Mouse (Mus musculus) intestine, embryonic 15.5 days (tissue): ENCODE results near the gene Tmem56. TPM values are rescaled to one million over a fixed set of nuclear protein-coding genes. Genes with fewer than 3 reads are reported as not detected.
A peak's percentile ranks its signal among the peaks of the same experiment; 100 is the strongest.

ENCODE experiments used
- ATAC-seq: fragments of 200-750 bp; cut with Nextera tagmentation; 2 replicates; pipeline ENCODE4 v1.8.0; 2017; ENCODE audit warnings: moderate TSS enrichment, moderate library complexity
- H3K27ac ChIP-seq: fragments of 300-500 bp; sonication (generic); 2 replicates; pipeline ENCODE4 v1.5.1; 2015; ENCODE audit warnings: mild to moderate bottlenecking, inconsistent platforms
- H3K27me3 ChIP-seq: fragments of 300-500 bp; sonication (generic); replicated peaks from 2 replicates; pipeline ENCODE4 v1.6.1; 2015; ENCODE audit warnings: inconsistent platforms
- H3K36me3 ChIP-seq: fragments of 300-500 bp; sonication (generic); 2 replicates; pipeline ENCODE4 v1.6.1; 2015; ENCODE audit warnings: inconsistent platforms
- H3K4me1 ChIP-seq: fragments of 300-500 bp; sonication (generic); replicated peaks from 2 replicates; pipeline ENCODE4 v1.6.1; 2015; ENCODE audit warnings: inconsistent platforms
- H3K4me2 ChIP-seq: fragments of 300-500 bp; sonication (generic); replicated peaks from 2 replicates; pipeline ENCODE4 v1.6.1; 2015; ENCODE audit warnings: mild to moderate bottlenecking, inconsistent platforms
- H3K4me3 ChIP-seq: fragments of 300-500 bp; sonication (generic); replicated peaks from 2 replicates; pipeline ENCODE4 v1.5.1; 2015; ENCODE audit warnings: inconsistent platforms
- H3K9ac ChIP-seq: fragments of 300-500 bp; sonication (generic); 2 replicates; pipeline ENCODE4 v1.6.1; 2015; ENCODE audit warnings: inconsistent platforms
- H3K9me3 ChIP-seq: fragments of 300-500 bp; sonication (generic); 2 replicates; pipeline ENCODE4 v1.6.1; 2016; ENCODE audit warnings: inconsistent platforms
- WGBS: fragments of 180-500 bp; shearing (Covaris S2); methylation state at CpG from one replicate; pipeline ENCODE4 v1.1.7; 2015; 5-methylcytosine and 5-hydroxymethylcytosine counted together
- polyA plus RNA-seq: library from polyadenylated mRNA; unstranded; fragments of >200 nt; fragmentation: Nextera tagmentation; extraction: Ambion mirVana; gene quantifications from 2 replicates; pipeline ENCODE4 v1.2.1, GENCODE M21; 2015

Tmem56 gene
- polyA plus RNA-seq, 1 experiment from 2014 or later: 1.2 TPM

GRCm38 (mm10) chr3:121308935-121309334, 26.0 kb upstream of the Tmem56 start:
- peak; percentile 19 for ATAC-seq
- Histone ChIP-seq H3K9ac (no peak overlapping the region), H3K27ac (no peak overlapping the region), H3K36me3 (no peaks in the 10 kb centered on the region), H3K27me3 (no peaks in the 10 kb centered on the region), H3K4me2 (no peak overlapping the region), H3K4me3 (no peak overlapping the region), H3K9me3 (no peaks in the 10 kb centered on the region), H3K4me1 (peaks cover 9% of the 10 kb centered on the region)
- WGBS: 75% methylated on average over 5 of the region's 5 CpGs

GRCm38 (mm10) chr3:121307532-121308234, 24.8 kb upstream of the Tmem56 start:
- no peaks in the 10 kb centered on the region for H3K9me3 ChIP-seq
- no peaks in the 10 kb centered on the region for H3K36me3 ChIP-seq
- peak; percentile 68 for ATAC-seq
- H3K4me3 ChIP-seq: no peak overlapping the region
- WGBS: 70% methylated on average over 7 of the region's 7 CpGs
- H3K27me3 ChIP-seq: no peaks in the 10 kb centered on the region
- H3K27ac ChIP-seq: no peak overlapping the region
- H3K4me1 ChIP-seq: peaks cover 3% of the 10 kb centered on the region; the same call in 1 of the 2 replicates
- H3K9ac ChIP-seq: no peak overlapping the region
- no peak overlapping the region for H3K4me2 ChIP-seq

- Histone ChIP-seq H3K4me2 (no peak overlapping the region), H3K9ac (no peak overlapping the region), H3K27me3 (no peaks in the 10 kb centered on the region), H3K4me3 (no peak overlapping the region), H3K36me3 (no peaks in the 10 kb centered on the region), H3K27ac (no peak overlapping the region), H3K9me3 (no peaks in the 10 kb centered on the region), H3K4me1 (peaks cover 3% of the 10 kb centered on the region; the same call in 1 of the 2 replicates)
- WGBS: 92% methylated on average over 7 of the region's 7 CpGs
- no peak for ATAC-seq
Measured at GRCm38 (mm10) chr3:121306641-121307040, 23.7 kb upstream of the Tmem56 start.

- H3K27ac ChIP-seq: no peak overlapping the region
- ATAC-seq: no peak
- no peaks in the 10 kb centered on the region for H3K27me3 ChIP-seq
- H3K36me3 ChIP-seq: no peaks in the 10 kb centered on the region
- no peak overlapping the region for H3K4me3 ChIP-seq
- H3K4me2 ChIP-seq: no peak overlapping the region
- no peaks in the 10 kb centered on the region for H3K4me1 ChIP-seq
- H3K9ac ChIP-seq: no peak overlapping the region
- H3K9me3 ChIP-seq: no peaks in the 10 kb centered on the region
- WGBS: 76% methylated on average over 2 of the region's 2 CpGs
Measured at GRCm38 (mm10) chr3:121294200-121294599, 11.3 kb upstream of the Tmem56 start.

- no peaks in the 10 kb centered on the region for H3K27me3 ChIP-seq
- no peaks in the 10 kb centered on the region for H3K4me1 ChIP-seq
- no peaks in the 10 kb centered on the region for H3K9me3 ChIP-seq
- peak within 1 kb of the TSS; percentile 63 for H3K4me2 ChIP-seq
- WGBS: under 1% methylated on average over 42 of the region's 42 CpGs
- no peaks in the 10 kb centered on the region for H3K36me3 ChIP-seq
- H3K4me3 ChIP-seq: peak within 1 kb of the TSS; percentile 60
- H3K27ac ChIP-seq: peak within 1 kb of the TSS; percentile 96
- ATAC-seq: peak; percentile 97
- peak within 1 kb of the TSS; percentile 64 for H3K9ac ChIP-seq
Measured at GRCm38 (mm10) chr3:121291560-121292258, 8.8 kb upstream of the Tmem56 start, which contains the start of gene Alg14. Gene Alg14 (plus strand): TSS chr3:121291773.

- Histone ChIP-seq H3K4me3 (peak overlapping the region; percentile 60), H3K36me3 (no peaks in the 10 kb centered on the region), H3K27ac (peak overlapping the region; percentile 96), H3K4me1 (no peaks in the 10 kb centered on the region), H3K27me3 (no peaks in the 10 kb centered on the region), H3K9me3 (no peaks in the 10 kb centered on the region), H3K4me2 (peak overlapping the region; percentile 63), H3K9ac (peak overlapping the region; percentile 48)
- 4% methylated on average over 7 of the region's 7 CpGs for WGBS
- peak; percentile 48 for ATAC-seq
Measured at GRCm38 (mm10) chr3:121291225-121291559, 8.3 kb upstream of the Tmem56 start.

- no peaks in the 10 kb centered on the region for H3K9me3 ChIP-seq
- no peak for ATAC-seq
- peak overlapping the region; percentile 48 for H3K9ac ChIP-seq
- H3K4me2 ChIP-seq: peak overlapping the region; percentile 63
- peak overlapping the region; percentile 96 for H3K27ac ChIP-seq
- H3K4me1 ChIP-seq: no peaks in the 10 kb centered on the region
- no peaks in the 10 kb centered on the region for H3K27me3 ChIP-seq
- H3K4me3 ChIP-seq: peak overlapping the region; percentile 60; the same call in 1 of the 2 replicates
- 56% methylated on average over 8 of the region's 8 CpGs for WGBS
- no peaks in the 10 kb centered on the region for H3K36me3 ChIP-seq
Measured at GRCm38 (mm10) chr3:121290681-121291080, 7.8 kb upstream of the Tmem56 start.

- H3K36me3 ChIP-seq: no peaks in the 10 kb centered on the region
- H3K4me3 ChIP-seq: no peak overlapping the region
- H3K27me3 ChIP-seq: no peaks in the 10 kb centered on the region
- H3K4me1 ChIP-seq: no peaks in the 10 kb centered on the region
- WGBS: 95% methylated on average over 2 of the region's 2 CpGs
- no peaks in the 10 kb centered on the region for H3K9me3 ChIP-seq
- H3K4me2 ChIP-seq: no peak overlapping the region
- H3K9ac ChIP-seq: no peak overlapping the region
- no peak for ATAC-seq
- no peak overlapping the region for H3K27ac ChIP-seq
Measured at GRCm38 (mm10) chr3:121287151-121287550, 4.3 kb upstream of the Tmem56 start.

- ATAC-seq: no peak
- Histone ChIP-seq H3K9ac (no peak overlapping the region), H3K4me1 (no peaks in the 10 kb centered on the region), H3K4me2 (no peak overlapping the region), H3K27me3 (no peaks in the 10 kb centered on the region), H3K36me3 (no peaks in the 10 kb centered on the region), H3K4me3 (no peak overlapping the region), H3K27ac (no peak overlapping the region), H3K9me3 (no peaks in the 10 kb centered on the region)
- WGBS: 89% methylated on average over 6 of the region's 6 CpGs
Measured at GRCm38 (mm10) chr3:121285219-121285618, 2.3 kb upstream of the Tmem56 start.

- Histone ChIP-seq H3K4me3 (no peak overlapping the region), H3K27me3 (no peaks in the 10 kb centered on the region), H3K4me1 (no peaks in the 10 kb centered on the region), H3K4me2 (no peak overlapping the region), H3K9me3 (no peaks in the 10 kb centered on the region), H3K36me3 (no peaks in the 10 kb centered on the region), H3K9ac (no peak overlapping the region), H3K27ac (no peak overlapping the region)
- peak; percentile 25; the same call in 1 of the 2 replicates for ATAC-seq
- WGBS: 86% methylated on average over 14 of the region's 14 CpGs
Measured at GRCm38 (mm10) chr3:121279679-121280078, 3.2 kb downstream of the Tmem56 start.

GRCm38 (mm10) chr3:121277557-121277956, 5.3 kb downstream of the Tmem56 start:
- Histone ChIP-seq H3K27ac (no peak overlapping the region), H3K4me3 (no peak overlapping the region), H3K36me3 (no peaks in the 10 kb centered on the region), H3K27me3 (no peaks in the 10 kb centered on the region), H3K9me3 (no peaks in the 10 kb centered on the region), H3K4me2 (no peak overlapping the region), H3K9ac (no peak overlapping the region), H3K4me1 (no peaks in the 10 kb centered on the region)
- ATAC-seq: no peak
- WGBS: 87% methylated on average over 4 of the region's 4 CpGs

GRCm38 (mm10) chr3:121277009-121277408, 5.9 kb downstream of the Tmem56 start:
- no peaks in the 10 kb centered on the region for H3K4me1 ChIP-seq
- no peak overlapping the region for H3K4me2 ChIP-seq
- no peaks in the 10 kb centered on the region for H3K27me3 ChIP-seq
- no peak overlapping the region for H3K4me3 ChIP-seq
- no peaks in the 10 kb centered on the region for H3K36me3 ChIP-seq
- H3K9me3 ChIP-seq: no peaks in the 10 kb centered on the region
- no peak overlapping the region for H3K27ac ChIP-seq
- peak; percentile 70 for ATAC-seq
- WGBS: 69% methylated on average over 4 of the region's 4 CpGs
- no peak overlapping the region for H3K9ac ChIP-seq
